Mouse (Mus musculus): ENCODE data around the gene Acvr2b.
A peak's percentile ranks its signal among the peaks of the same experiment; 100 is the strongest.

Acvr2b gene

DNA sequence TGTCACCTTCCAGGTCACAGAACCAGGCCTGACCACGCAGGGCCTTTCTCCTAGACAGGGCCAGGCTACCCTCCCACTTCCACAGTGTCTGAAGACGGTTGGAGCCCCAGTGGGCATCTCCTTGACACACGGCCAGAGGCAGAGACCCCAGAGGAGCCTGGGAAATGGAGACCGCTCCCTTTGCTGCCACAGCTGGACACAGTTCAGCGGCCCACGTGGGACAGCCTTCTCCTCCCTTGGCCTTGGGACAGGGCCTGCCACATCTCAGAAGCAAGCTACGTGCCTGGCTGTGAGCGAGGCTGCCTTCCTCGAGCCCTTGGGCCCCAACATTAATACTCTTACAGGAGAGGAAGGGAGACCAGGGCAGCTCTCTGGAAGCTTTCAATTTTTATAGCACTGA lies 82.5 kb downstream of the Acvr2b start:
- Histone ChIP-seq H3K27me3 (ENCODE audit: insufficient read depth, low read length) (peaks cover 25% of the 10 kb centered on the region), H3K9me3 (ENCODE audit: low read length) (no peaks in the 10 kb centered on the region), H3K4me3 (replicated peaks; ENCODE audit: low read length) (peak overlapping the region; percentile 35; the same call in 1 of the 2 replicates), H3K4me1 (replicated peaks; ENCODE audit: low read depth, low read length) (peaks cover 34% of the 10 kb centered on the region), H3K36me3 (ENCODE audit: insufficient read depth, low read length) (no peaks in the 10 kb centered on the region)
- TF ChIP-seq POU5F1 (IDR thresholded peaks at IDR 0.05; ENCODE audit: borderline replicate concordance, low read length) (no peak), CTCF (conservative IDR thresholded peaks at IDR 0.05; ENCODE audit: low read length) (no peak), NANOG (IDR thresholded peaks at IDR 0.05; ENCODE audit: borderline replicate concordance, low read length) (no peak)

All from E14TG2a.4 (cell line).